Mouse (Mus musculus): ENCODE results near the gene Gpr62.

- TF ChIP-seq CTCF (IDR thresholded peaks at IDR 0.05; ENCODE audit: low read depth, low read length): no peak
- no peak for TF ChIP-seq GATA1 (IDR thresholded peaks at IDR 0.05; ENCODE audit: borderline replicate concordance, low read length)
- no peak for TF ChIP-seq TAL1 (conservative IDR thresholded peaks at IDR 0.05; ENCODE audit: low read depth, low read length)
- no peak for TF ChIP-seq POLR2AphosphoS5 (IDR thresholded peaks at IDR 0.05; ENCODE audit: insufficient replicate concordance, low read depth, low read length)
- TF ChIP-seq GATA2 (IDR thresholded peaks at IDR 0.05; ENCODE audit: borderline replicate concordance, low read depth, low read length): no peak
Observed at GRCm38 (mm10) chr9:106451899-106452298, 13.8 kb downstream of the Gpr62 start.

Data from G1E (cell line).